Mouse (Mus musculus): ENCODE results near the gene Ushbp1.

DNA sequence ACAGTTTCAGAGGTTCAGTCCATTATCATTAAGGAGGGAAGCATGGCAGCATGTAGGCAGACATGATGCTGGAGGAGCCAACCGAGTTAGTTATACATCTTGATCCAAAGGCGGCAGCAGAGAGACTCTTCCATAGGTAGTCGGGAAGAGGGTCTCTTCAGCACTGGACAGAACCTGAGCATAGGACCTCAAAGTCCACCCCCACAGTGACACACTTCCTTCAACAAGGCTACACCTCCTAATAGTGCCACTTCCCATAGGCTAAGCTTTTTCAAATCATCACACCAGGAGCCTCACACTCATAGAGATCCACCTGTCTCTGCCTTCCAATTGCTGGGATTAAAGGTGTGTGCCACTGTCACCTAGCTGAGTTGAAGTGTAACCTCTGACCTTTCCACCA is 41.4 kb upstream of the Ushbp1 start:
- TF ChIP-seq CTCF (IDR thresholded peaks at IDR 0.05; ENCODE audit: low read depth) (no peak), EP300 (IDR thresholded peaks at IDR 0.05; ENCODE audit: low read depth) (no peak)

Data from liver, embryonic 14.5 days (tissue).